Mouse (Mus musculus) heart, postnatal 0 days (tissue): ENCODE measurements around the gene Eef1g. TPM values are rescaled to one million over a fixed set of nuclear protein-coding genes. Genes with fewer than 3 reads are reported as not detected.

Experiments
- ATAC-seq: fragments of 200-750 bp; cut with Nextera tagmentation; 2 replicates; pipeline ENCODE4 v1.8.0; 2017; ENCODE audit warnings: low read depth, moderate number of reproducible peaks, moderate library complexity; ENCODE audit not compliant: insufficient read depth
- DNase-seq: peaks from one replicate; pipeline ENCODE4 v3.0.0-alpha.2; 2016; ENCODE audit warnings: low spot score
- H3K27ac ChIP-seq: fragments of 300-500 bp; sonication (generic); 2 replicates; pipeline ENCODE4 v1.5.1; 2014; ENCODE audit warnings: low read depth, mild to moderate bottlenecking
- H3K27me3 ChIP-seq: fragments of 300-500 bp; sonication (generic); 2 replicates; pipeline ENCODE4 v1.6.1; 2014; ENCODE audit warnings: low read length, mixed read lengths; ENCODE audit not compliant: control insufficient read depth, insufficient read depth
- H3K36me3 ChIP-seq: fragments of 300-500 bp; sonication (generic); replicated peaks from 2 replicates; pipeline ENCODE4 v1.6.1; 2014; ENCODE audit warnings: low read length, mixed read lengths; ENCODE audit not compliant: control insufficient read depth, insufficient read depth
- H3K4me1 ChIP-seq: fragments of 300-500 bp; sonication (generic); 2 replicates; pipeline ENCODE4 v1.6.1; 2014; ENCODE audit warnings: antibody characterized with exemption; ENCODE audit not compliant: control insufficient read depth, insufficient read depth
- H3K4me2 ChIP-seq: fragments of 300-500 bp; sonication (generic); 2 replicates; pipeline ENCODE4 v1.6.1; 2014; ENCODE audit warnings: low read depth, mild to moderate bottlenecking, low read length, moderate library complexity
- H3K4me3 ChIP-seq: fragments of 300-500 bp; sonication (generic); 2 replicates; pipeline ENCODE4 v1.5.1; 2014; ENCODE audit warnings: low read depth, low read length
- H3K9ac ChIP-seq: fragments of 300-500 bp; sonication (generic); replicated peaks from 2 replicates; pipeline ENCODE4 v1.6.1; 2014; ENCODE audit warnings: low read depth, low read length, mixed read lengths
- H3K9me3 ChIP-seq: fragments of 300-500 bp; sonication (generic); replicated peaks from 2 replicates; pipeline ENCODE4 v1.6.1; 2016; ENCODE audit warnings: low read length; ENCODE audit not compliant: control insufficient read depth
- CTCF ChIP-seq: IDR thresholded peaks from 2 replicates; pipeline ENCODE4 v1.5.1; 2016; ENCODE audit warnings: antibody characterized with exemption, control low read depth, low read depth
- EP300 ChIP-seq: IDR thresholded peaks from 2 replicates; pipeline ENCODE4 v1.6.1; 2016; ENCODE audit warnings: antibody characterized with exemption, low read depth
- WGBS: fragments of 180-500 bp; shearing (Covaris S2); extraction: QIAGEN DNeasy Blood & Tissue Kit; methylation state at CpG from one replicate; pipeline ENCODE4 v1.1.7; 2014; 5-methylcytosine and 5-hydroxymethylcytosine counted together
- polyA plus RNA-seq: library from polyadenylated mRNA; unstranded; fragments of >200 nt; fragmentation: Nextera tagmentation; extraction: Ambion mirVana; gene quantifications from 2 replicates; pipeline ENCODE4 v1.2.1, GENCODE M21; 2015
- total RNA-seq: library from RNA; depleted of rRNA; stranded (reverse); fragments of >200 nt; gene quantifications from 2 replicates; pipeline ENCODE4 v1.2.3, GENCODE M21; 2014; ENCODE audit warnings: low replicate concordance; rRNA removed

The Eef1g gene
- total and polyA plus RNA-seq, 2 experiments from 2014 or later: 173 to 439 TPM

DNA sequence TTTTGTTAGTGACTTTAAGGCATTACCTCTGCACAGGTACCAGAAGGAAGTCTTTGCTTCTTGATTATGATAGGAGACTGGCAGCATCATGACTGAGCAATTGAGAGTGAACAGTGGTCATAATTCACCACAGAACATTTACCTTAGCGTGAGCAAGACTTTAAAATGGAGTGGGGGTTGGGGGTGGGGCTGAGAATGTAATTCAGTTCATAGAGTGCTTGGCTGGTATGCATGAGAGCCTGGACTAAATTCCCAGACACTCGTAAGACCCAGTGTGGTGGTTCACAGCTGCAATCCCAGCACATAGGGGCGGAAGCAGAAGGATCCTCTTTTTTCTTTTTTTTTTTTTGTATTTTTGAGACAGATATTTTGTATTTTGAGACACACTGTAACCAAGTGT is 52.5 kb downstream of the Eef1g start:
- Histone ChIP-seq H3K9ac (no peak overlapping the region), H3K4me1 (peaks cover 16% of the 10 kb centered on the region), H3K4me2 (no peak overlapping the region), H3K27me3 (no peaks in the 10 kb centered on the region), H3K4me3 (no peak overlapping the region), H3K9me3 (no peaks in the 10 kb centered on the region), H3K36me3 (peaks cover 65% of the 10 kb centered on the region), H3K27ac (no peak overlapping the region)
- 85% methylated on average over 3 of the region's 3 CpGs for WGBS
- ATAC-seq (no peak), DNase-seq (no peak)
- no peak for TF ChIP-seq EP300
- TF ChIP-seq CTCF: no peak

GRCm38 (mm10) chr19:9023021-9023778 is 56.4 kb downstream of the Eef1g start:
- Histone ChIP-seq H3K36me3 (peaks cover 30% of the 10 kb centered on the region), H3K4me2 (no peak overlapping the region), H3K9ac (no peak overlapping the region), H3K27me3 (no peaks in the 10 kb centered on the region), H3K27ac (peak overlapping the region; percentile 87), H3K9me3 (no peaks in the 10 kb centered on the region), H3K4me1 (peaks cover 37% of the 10 kb centered on the region), H3K4me3 (no peak overlapping the region)
- ATAC-seq (peak; percentile 52), DNase-seq (no peak)
- 42% methylated on average over 11 of the region's 11 CpGs for WGBS
- TF ChIP-seq EP300: no peak
- no peak for TF ChIP-seq CTCF

DNA sequence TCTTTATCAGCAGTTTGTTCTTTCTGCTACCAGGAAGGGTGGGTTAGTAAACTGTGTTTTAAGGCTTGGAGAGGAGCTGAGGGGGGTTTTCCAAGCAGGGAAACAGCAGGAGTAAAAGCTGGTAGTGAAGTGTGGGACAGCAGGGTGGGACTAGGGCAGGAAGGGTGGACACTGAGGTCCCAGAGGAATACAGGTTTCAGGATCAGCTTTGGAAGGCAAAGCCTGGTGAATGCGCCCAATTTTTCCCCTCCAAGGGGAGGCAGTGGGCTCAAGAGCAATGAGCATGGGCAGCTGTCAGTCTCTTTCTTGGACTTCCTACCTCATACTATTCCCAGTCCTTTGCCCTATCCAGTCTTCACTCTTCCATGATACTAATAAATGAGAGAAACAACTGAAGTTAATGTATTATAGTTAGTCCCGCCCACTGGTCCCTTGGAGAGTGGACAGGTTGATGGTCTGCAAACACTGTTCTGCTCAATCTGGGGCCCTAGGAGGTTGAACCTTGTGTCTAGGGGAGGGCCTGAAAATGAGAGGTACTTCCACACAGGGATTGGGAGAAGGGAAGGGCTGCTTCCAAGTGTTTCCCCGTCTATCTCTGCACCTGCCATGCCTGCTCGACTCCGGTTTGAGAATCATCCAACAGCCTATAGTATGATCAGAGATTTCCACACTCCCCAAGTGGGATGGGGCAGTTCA is 58.9 kb downstream of the Eef1g start:
- TF ChIP-seq EP300: no peak
- TF ChIP-seq CTCF: no peak
- Histone ChIP-seq H3K27ac (no peak overlapping the region), H3K9ac (no peak overlapping the region), H3K4me3 (no peak overlapping the region), H3K4me1 (peaks cover 44% of the 10 kb centered on the region), H3K4me2 (no peak overlapping the region), H3K27me3 (no peaks in the 10 kb centered on the region), H3K36me3 (peaks cover 5% of the 10 kb centered on the region; the same call in 1 of the 2 replicates), H3K9me3 (no peaks in the 10 kb centered on the region)
- DNase-seq (no peak), ATAC-seq (no peak)
- 90% methylated on average over 5 of the region's 5 CpGs for WGBS

- 83% methylated on average over 4 of the region's 4 CpGs for whole genome bisulfite sequencing
- Histone ChIP-seq H3K4me2 (no peak overlapping the region), H3K9me3 (no peaks in the 10 kb centered on the region), H3K4me3 (no peak overlapping the region), H3K4me1 (peaks cover 50% of the 10 kb centered on the region), H3K36me3 (no peaks in the 10 kb centered on the region), H3K9ac (no peak overlapping the region), H3K27ac (no peak overlapping the region), H3K27me3 (no peaks in the 10 kb centered on the region)
- ATAC-seq (no peak), DNase-seq (no peak)
- no peak for TF ChIP-seq CTCF
- TF ChIP-seq EP300: no peak
Observed at GRCm38 (mm10) chr19:9026634-9027033, 59.8 kb downstream of the Eef1g start.

- no peaks in the 10 kb centered on the region for H3K27me3 ChIP-seq
- 11% methylated on average over 5 of the region's 5 CpGs for WGBS
- H3K27ac ChIP-seq: peak overlapping the region; percentile 79
- DNase-seq (peak; percentile 83), ATAC-seq (peak; percentile 72)
- TF ChIP-seq CTCF (no peak), EP300 (peak; percentile 98)
- no peaks in the 10 kb centered on the region for H3K36me3 ChIP-seq
- no peaks in the 10 kb centered on the region for H3K9me3 ChIP-seq
- H3K9ac ChIP-seq: no peak overlapping the region
- H3K4me2 ChIP-seq: no peak overlapping the region
- H3K4me3 ChIP-seq: no peak overlapping the region
- H3K4me1 ChIP-seq: peaks cover 53% of the 10 kb centered on the region
Observed at GRCm38 (mm10) chr19:9027795-9028194, 61.0 kb downstream of the Eef1g start.

Other genes with a start within 250 kb of the Eef1g start
Only the 30 nearest of the 32 such genes appear.
- not detected in 2 replicates for gene 1700092M07Rik, start 226.3 kb upstream of the Eef1g start, total RNA-seq
- gene 1700092M07Rik, start 226.3 kb upstream of the Eef1g start, polyA plus RNA-seq: 0.38 TPM in 1 of 2 replicates, not detected in the other
- gene Stx5a, start 225.6 kb upstream of the Eef1g start, total RNA-seq: 104 and 105 TPM in 2 replicates
- 57.0 and 63.6 TPM in 2 replicates for gene Stx5a, start 225.6 kb upstream of the Eef1g start, polyA plus RNA-seq
- gene Nxf1, start 210.0 kb upstream of the Eef1g start, total RNA-seq: 42.3 and 46.8 TPM in 2 replicates
- gene Nxf1, start 210.0 kb upstream of the Eef1g start, polyA plus RNA-seq: 54.8 and 59.2 TPM in 2 replicates
- gene Tmem223, start 196.0 kb upstream of the Eef1g start, total RNA-seq: 283 and 306 TPM in 2 replicates
- gene Tmem223, start 196.0 kb upstream of the Eef1g start, polyA plus RNA-seq: 214 and 228 TPM in 2 replicates
- gene Tmem179b, start 192.6 kb upstream of the Eef1g start, total RNA-seq: 38.6 and 83.7 TPM in 2 replicates
- gene Tmem179b, start 192.6 kb upstream of the Eef1g start, polyA plus RNA-seq: 46.7 and 49.1 TPM in 2 replicates
- 11.7 and 14.9 TPM in 2 replicates for gene Taf6l, start 180.6 kb upstream of the Eef1g start, total RNA-seq
- 12.8 and 14.5 TPM in 2 replicates for gene Taf6l, start 180.6 kb upstream of the Eef1g start, polyA plus RNA-seq
- 47.7 and 59.8 TPM in 2 replicates for gene Polr2g, start 168.5 kb upstream of the Eef1g start, total RNA-seq
- gene Polr2g, start 168.5 kb upstream of the Eef1g start, polyA plus RNA-seq: 143 and 144 TPM in 2 replicates
- 1.5 and 1.6 TPM in 2 replicates for gene Zbtb3, start 164.5 kb upstream of the Eef1g start, total RNA-seq
- gene Zbtb3, start 164.5 kb upstream of the Eef1g start, polyA plus RNA-seq: 2.7 and 3.1 TPM in 2 replicates
- 20.0 and 27.2 TPM in 2 replicates for gene Ttc9c, start 147.7 kb upstream of the Eef1g start, total RNA-seq
- 21.1 and 21.4 TPM in 2 replicates for gene Ttc9c, start 147.7 kb upstream of the Eef1g start, polyA plus RNA-seq
- gene Hnrnpul2, start 147.0 kb upstream of the Eef1g start, total RNA-seq: 7.1 and 12.6 TPM in 2 replicates
- gene Hnrnpul2, start 147.0 kb upstream of the Eef1g start, polyA plus RNA-seq: 2.5 and 2.6 TPM in 2 replicates
- gene AC129217.1, start 137.3 kb upstream of the Eef1g start, total RNA-seq: 7.0 TPM in 1 of 2 replicates, not detected in the other
- not detected in 2 replicates for gene AC129217.1, start 137.3 kb upstream of the Eef1g start, polyA plus RNA-seq
- gene Bscl2, start 129.6 kb upstream of the Eef1g start, total RNA-seq: 34.7 and 54.2 TPM in 2 replicates
- 32.1 and 33.3 TPM in 2 replicates for gene Bscl2, start 129.6 kb upstream of the Eef1g start, polyA plus RNA-seq
- gene Gng3, start 127.8 kb upstream of the Eef1g start, total RNA-seq: not detected in 2 replicates
- gene Gng3, start 127.8 kb upstream of the Eef1g start, polyA plus RNA-seq: 0.29 and 0.48 TPM in 2 replicates
- 5.8 and 8.4 TPM in 2 replicates for gene Lrrn4cl, start 116.3 kb upstream of the Eef1g start, total RNA-seq
- 1.5 and 1.8 TPM in 2 replicates for gene Lrrn4cl, start 116.3 kb upstream of the Eef1g start, polyA plus RNA-seq
- 58.1 and 100.0 TPM in 2 replicates for gene Ubxn1, start 95.5 kb upstream of the Eef1g start, total RNA-seq
- 138 and 141 TPM in 2 replicates for gene Ubxn1, start 95.5 kb upstream of the Eef1g start, polyA plus RNA-seq
- 12.6 and 38.2 TPM in 2 replicates for gene Uqcc3, start 86.1 kb upstream of the Eef1g start, total RNA-seq
- gene Uqcc3, start 86.1 kb upstream of the Eef1g start, polyA plus RNA-seq: 91.9 and 102 TPM in 2 replicates
- gene Lbhd1, start 83.3 kb upstream of the Eef1g start, total RNA-seq: 0.65 and 1.3 TPM in 2 replicates
- 30.3 and 31.2 TPM in 2 replicates for gene Lbhd1, start 83.3 kb upstream of the Eef1g start, polyA plus RNA-seq
- gene Gm49403, start 83.1 kb upstream of the Eef1g start, total RNA-seq: not detected in 2 replicates
- gene Gm49403, start 83.1 kb upstream of the Eef1g start, polyA plus RNA-seq: not detected in 2 replicates
- 28.4 and 31.4 TPM in 2 replicates for gene 1810009A15Rik, start 78.2 kb upstream of the Eef1g start, total RNA-seq
- gene 1810009A15Rik, start 78.2 kb upstream of the Eef1g start, polyA plus RNA-seq: 37.3 and 40.5 TPM in 2 replicates
- gene Gm49416, start 78.1 kb upstream of the Eef1g start, total RNA-seq: not detected in 2 replicates
- not detected in 2 replicates for gene Gm49416, start 78.1 kb upstream of the Eef1g start, polyA plus RNA-seq
- gene Ints5, start 74.0 kb upstream of the Eef1g start, total RNA-seq: 25.6 and 32.0 TPM in 2 replicates
- 12.8 and 14.2 TPM in 2 replicates for gene Ints5, start 74.0 kb upstream of the Eef1g start, polyA plus RNA-seq
- gene Ganab, start 69.0 kb upstream of the Eef1g start, total RNA-seq: 56.3 and 65.5 TPM in 2 replicates
- gene Ganab, start 69.0 kb upstream of the Eef1g start, polyA plus RNA-seq: 25.6 and 26.4 TPM in 2 replicates
- 41.5 and 54.2 TPM in 2 replicates for gene B3gat3, start 46.7 kb upstream of the Eef1g start, total RNA-seq
- 26.8 and 29.1 TPM in 2 replicates for gene B3gat3, start 46.7 kb upstream of the Eef1g start, polyA plus RNA-seq
- 1.5 and 10.2 TPM in 2 replicates for gene Rom1, start 37.7 kb upstream of the Eef1g start, total RNA-seq
- 3.2 TPM in 2 replicates for gene Rom1, start 37.7 kb upstream of the Eef1g start, polyA plus RNA-seq
- gene Eml3, start 37.5 kb upstream of the Eef1g start, total RNA-seq: 6.7 and 21.0 TPM in 2 replicates
- gene Eml3, start 37.5 kb upstream of the Eef1g start, polyA plus RNA-seq: 9.6 and 10.1 TPM in 2 replicates
- 55.1 and 57.9 TPM in 2 replicates for gene Mta2, start 25.2 kb upstream of the Eef1g start, total RNA-seq
- gene Mta2, start 25.2 kb upstream of the Eef1g start, polyA plus RNA-seq: 47.6 and 51.5 TPM in 2 replicates
- 9.8 and 18.0 TPM in 2 replicates for gene Tut1, start 13.2 kb upstream of the Eef1g start, total RNA-seq
- gene Tut1, start 13.2 kb upstream of the Eef1g start, polyA plus RNA-seq: 8.2 and 10.4 TPM in 2 replicates
- 122 and 135 TPM in 2 replicates for gene Ahnak, start 22.2 kb downstream of the Eef1g start, total RNA-seq
- 56.8 and 59.1 TPM in 2 replicates for gene Ahnak, start 22.2 kb downstream of the Eef1g start, polyA plus RNA-seq
- gene Scgb1a1, start 120.9 kb downstream of the Eef1g start, total RNA-seq: 8.9 TPM in 1 of 2 replicates, not detected in the other
- 1.3 and 98.2 TPM in 2 replicates for gene Scgb1a1, start 120.9 kb downstream of the Eef1g start, polyA plus RNA-seq
- 7.3 and 10.6 TPM in 2 replicates for gene Asrgl1, start 168.6 kb downstream of the Eef1g start, total RNA-seq
- 22.2 and 22.7 TPM in 2 replicates for gene Asrgl1, start 168.6 kb downstream of the Eef1g start, polyA plus RNA-seq